Mouse (Mus musculus): ENCODE results near the gene Cgref1. TPM values are rescaled to one million over a fixed set of nuclear protein-coding genes. Genes with fewer than 3 reads are reported as not detected.

Cgref1 gene
- total RNA-seq, 4 experiments from 2014 or later = 13.8 to 19.2 (median 18.8) TPM

- DNase-seq (ENCODE audit: low spot score in 2 of 2) = no peak
Observed at GRCm38 (mm10) chr5:30917891-30918670, 27.3 kb downstream of the Cgref1 start.

GRCm38 (mm10) chr5:30917348-30917747 is 28.0 kb downstream of the Cgref1 start:
- DNase-seq (ENCODE audit: low spot score in 2 of 2) = no peak

GRCm38 (mm10) chr5:30916841-30917240 is 28.6 kb downstream of the Cgref1 start:
- no peak for DNase-seq (ENCODE audit: low spot score in 2 of 2)

- DNase-seq (ENCODE audit: low spot score in 2 of 2) = peak; percentile 91 to 93
Observed at GRCm38 (mm10) chr5:30915974-30916433, 29.4 kb downstream of the Cgref1 start.

- no peak for DNase-seq (ENCODE audit: low spot score in 2 of 2)
Observed at GRCm38 (mm10) chr5:30915456-30915855, 29.9 kb downstream of the Cgref1 start.

GRCm38 (mm10) chr5:30914849-30915248 is 30.5 kb downstream of the Cgref1 start:
- DNase-seq (ENCODE audit: low spot score in 2 of 2) = no peak

GRCm38 (mm10) chr5:30914101-30914635 is 31.2 kb downstream of the Cgref1 start:
- DNase-seq (ENCODE audit: low spot score in 2 of 2) = no peak

- no peak for DNase-seq (ENCODE audit: low spot score in 2 of 2)
Observed at GRCm38 (mm10) chr5:30913060-30913841, 32.1 kb downstream of the Cgref1 start, which contains the start of gene Emilin1. TSS of gene Emilin1 (plus strand) at chr5:30913402.

GRCm38 (mm10) chr5:30912156-30912555 is 33.2 kb downstream of the Cgref1 start:
- no peak for DNase-seq (ENCODE audit: low spot score in 2 of 2)

- DNase-seq (ENCODE audit: low spot score in 2 of 2) = no peak
Observed at GRCm38 (mm10) chr5:30910481-30910880, 34.9 kb downstream of the Cgref1 start.

GRCm38 (mm10) chr5:30909863-30910262 is 35.5 kb downstream of the Cgref1 start:
- no peak for DNase-seq (ENCODE audit: low spot score in 2 of 2)

- no peak for DNase-seq (ENCODE audit: low spot score in 2 of 2)
Observed at GRCm38 (mm10) chr5:30909300-30909659, 36.1 kb downstream of the Cgref1 start.

GRCm38 (mm10) chr5:30908426-30909299 is 36.7 kb downstream of the Cgref1 start:
- no peak for DNase-seq (ENCODE audit: low spot score in 2 of 2)

- peak; percentile 93 to 95 for DNase-seq (ENCODE audit: low spot score in 2 of 2)
Observed at GRCm38 (mm10) chr5:30907413-30908059, 37.9 kb downstream of the Cgref1 start, which contains the start of gene Ost4. TSS of gene Ost4 (minus strand) at chr5:30907788.

- DNase-seq (ENCODE audit: low spot score in 2 of 2) = no peak
Observed at GRCm38 (mm10) chr5:30901860-30902259, 43.5 kb downstream of the Cgref1 start.

GRCm38 (mm10) chr5:30890375-30890774 is 55.0 kb downstream of the Cgref1 start:
- DNase-seq (ENCODE audit: low spot score in 2 of 2) = no peak

- DNase-seq (ENCODE audit: low spot score in 2 of 2) = peak in 1 of 2 experiments; percentile 55
Observed at GRCm38 (mm10) chr5:30889088-30889754, 56.2 kb downstream of the Cgref1 start.

- peak; percentile 93 to 95 for DNase-seq (ENCODE audit: low spot score in 2 of 2)
Observed at GRCm38 (mm10) chr5:30888337-30889087, 56.9 kb downstream of the Cgref1 start, which contains the start of gene Agbl5. TSS of gene Agbl5 (plus strand) at chr5:30888694.

- DNase-seq (ENCODE audit: low spot score in 2 of 2) = peak; percentile 90 to 97
Observed at GRCm38 (mm10) chr5:30887858-30888336, 57.5 kb downstream of the Cgref1 start.
